Mouse (Mus musculus): ENCODE measurements around the gene Msgn1. TPM values are rescaled to one million over a fixed set of nuclear protein-coding genes. Genes with fewer than 3 reads are reported as not detected.

The Msgn1 gene
- polyA plus RNA-seq, 1 experiment from 2014 or later = not detected

DNA sequence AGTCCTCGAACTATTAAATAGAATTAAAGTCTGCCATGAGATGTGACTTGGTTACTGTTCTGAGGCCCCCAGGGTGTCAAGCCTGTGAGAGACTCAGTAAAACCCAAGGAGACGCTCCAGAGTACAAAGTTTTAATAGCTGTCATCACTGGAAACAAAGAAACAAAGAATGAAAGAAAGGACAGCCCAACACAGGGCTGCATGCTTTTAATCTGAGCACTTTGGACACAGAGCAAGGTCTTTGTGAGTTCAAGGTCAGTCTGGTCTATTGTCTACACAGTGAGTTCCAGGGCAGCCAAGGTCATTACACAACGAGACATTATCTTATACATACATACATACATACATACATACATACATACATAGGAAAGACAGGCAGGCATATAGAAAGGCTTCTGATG is 7.7 kb upstream of the Msgn1 start:
- no peak overlapping the region for H3K4me2 ChIP-seq
- no peaks in the 10 kb centered on the region for H3K9me3 ChIP-seq
- WGBS = 80% methylated on average over 3 of the region's 3 CpGs
- no peaks in the 10 kb centered on the region for H3K4me1 ChIP-seq
- no peaks in the 10 kb centered on the region for H3K27me3 ChIP-seq (replicated peaks)
- no peak for ATAC-seq (ENCODE audit: insufficient read depth, low FRiP score, low read depth)
- no peaks in the 10 kb centered on the region for H3K36me3 ChIP-seq
- H3K9ac ChIP-seq = no peak overlapping the region
- no peak overlapping the region for H3K4me3 ChIP-seq (replicated peaks)
- no peak overlapping the region for H3K27ac ChIP-seq

DNA sequence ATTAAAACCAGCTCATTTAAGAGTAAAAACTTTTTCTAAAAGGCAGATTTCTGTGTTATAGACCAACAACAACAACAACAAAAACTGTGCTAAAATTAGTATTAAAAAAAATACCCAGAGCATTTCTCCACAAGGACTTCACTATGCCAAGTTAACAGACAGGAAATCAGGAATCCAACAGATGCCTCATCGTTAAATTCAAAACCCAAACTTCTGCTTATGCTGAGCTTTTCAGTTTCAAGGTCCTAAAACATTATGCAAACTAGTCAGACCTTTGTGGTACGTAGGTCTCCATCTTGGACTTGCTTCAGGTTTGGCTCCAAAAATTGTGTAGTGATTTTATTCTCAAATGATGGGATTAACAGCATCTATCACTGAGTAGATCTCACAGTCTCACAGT is 6.8 kb upstream of the Msgn1 start:
- H3K9ac ChIP-seq = no peak overlapping the region
- no peaks in the 10 kb centered on the region for H3K9me3 ChIP-seq
- ATAC-seq (ENCODE audit: insufficient read depth, low FRiP score, low read depth) = no peak
- H3K36me3 ChIP-seq = no peaks in the 10 kb centered on the region
- no peak overlapping the region for H3K27ac ChIP-seq
- no peak overlapping the region for H3K4me2 ChIP-seq
- no peaks in the 10 kb centered on the region for H3K27me3 ChIP-seq (replicated peaks)
- no peak overlapping the region for H3K4me3 ChIP-seq (replicated peaks)
- no peaks in the 10 kb centered on the region for H3K4me1 ChIP-seq
- WGBS = 84% methylated on average over 2 of the region's 2 CpGs

DNA sequence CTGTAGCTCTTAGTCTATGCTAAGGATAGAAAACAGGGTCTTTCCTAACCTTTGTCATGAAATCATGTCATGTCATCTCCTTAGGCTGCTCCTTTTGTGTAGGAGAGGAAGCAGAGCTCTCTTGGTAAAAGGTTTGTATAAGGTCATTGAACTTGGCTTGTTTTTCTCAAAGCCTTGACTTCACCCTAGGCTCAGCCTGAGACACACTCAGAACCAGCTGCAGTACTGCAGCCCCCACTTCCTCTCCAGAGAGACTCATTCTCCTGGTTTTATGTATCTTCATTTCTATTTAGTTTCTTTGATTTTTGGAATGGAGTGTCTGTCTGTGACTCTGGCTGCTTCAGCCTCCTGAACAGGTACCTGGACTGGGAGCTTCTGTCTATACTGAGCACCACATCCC is 6.0 kb upstream of the Msgn1 start:
- H3K4me3 ChIP-seq (replicated peaks) = no peak overlapping the region
- H3K4me1 ChIP-seq = no peaks in the 10 kb centered on the region
- no peaks in the 10 kb centered on the region for H3K27me3 ChIP-seq (replicated peaks)
- no peaks in the 10 kb centered on the region for H3K9me3 ChIP-seq
- H3K27ac ChIP-seq = no peak overlapping the region
- no peak overlapping the region for H3K4me2 ChIP-seq
- no peak for ATAC-seq (ENCODE audit: insufficient read depth, low FRiP score, low read depth)
- no peak overlapping the region for H3K9ac ChIP-seq
- no peaks in the 10 kb centered on the region for H3K36me3 ChIP-seq

DNA sequence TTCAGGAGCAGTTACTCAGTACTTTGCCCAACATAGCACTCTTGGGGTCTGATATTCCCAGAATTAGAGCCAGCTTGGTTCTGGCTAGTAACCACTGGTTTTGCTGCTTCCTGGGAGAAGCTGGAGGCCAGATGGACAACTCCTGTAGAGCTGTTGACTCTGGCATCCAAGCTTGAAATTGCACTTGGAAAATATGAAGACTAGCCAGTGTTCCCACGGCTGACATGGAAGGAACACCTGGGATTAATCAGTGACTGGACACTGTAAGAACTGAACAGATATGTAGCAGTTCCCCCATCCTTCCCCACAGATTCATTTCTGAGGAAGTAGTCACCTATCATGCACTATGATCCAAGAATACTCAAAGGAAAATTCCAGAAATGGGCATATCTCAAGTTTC is 4.1 kb upstream of the Msgn1 start:
- Histone ChIP-seq H3K27me3 (replicated peaks) (no peaks in the 10 kb centered on the region), H3K9ac (no peak overlapping the region), H3K4me3 (replicated peaks) (no peak overlapping the region), H3K4me1 (no peaks in the 10 kb centered on the region), H3K36me3 (no peaks in the 10 kb centered on the region), H3K9me3 (no peaks in the 10 kb centered on the region), H3K27ac (no peak overlapping the region), H3K4me2 (no peak overlapping the region)
- WGBS = 51% methylated on average over 1 of the region's 1 CpGs
- ATAC-seq (ENCODE audit: insufficient read depth, low FRiP score, low read depth) = no peak

DNA sequence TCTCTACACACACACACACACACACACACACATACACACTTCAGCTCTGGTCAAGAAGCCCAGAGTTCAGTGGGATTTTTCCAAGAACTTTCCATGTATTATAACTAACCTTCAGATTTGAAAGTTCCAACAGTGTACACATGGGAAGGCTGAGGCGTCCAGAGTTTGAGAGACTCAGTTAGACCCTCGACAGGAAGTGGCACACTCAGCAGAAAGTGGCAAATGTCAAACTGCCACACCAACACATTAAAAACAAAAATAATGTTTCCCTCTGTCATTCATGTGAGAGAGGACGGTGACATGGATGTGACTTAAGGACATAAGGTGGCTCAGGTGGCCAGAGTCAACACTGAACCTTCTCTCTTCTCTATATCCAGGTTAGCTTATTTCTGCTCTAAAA is 1.6 kb upstream of the Msgn1 start:
- Histone ChIP-seq H3K9me3 (no peaks in the 10 kb centered on the region), H3K4me2 (no peak overlapping the region), H3K27ac (no peak overlapping the region), H3K4me3 (replicated peaks) (no peak overlapping the region), H3K9ac (no peak overlapping the region), H3K36me3 (no peaks in the 10 kb centered on the region), H3K27me3 (replicated peaks) (no peaks in the 10 kb centered on the region), H3K4me1 (no peaks in the 10 kb centered on the region)
- WGBS = 55% methylated on average over 3 of the region's 3 CpGs
- no peak for ATAC-seq (ENCODE audit: insufficient read depth, low FRiP score, low read depth)

DNA sequence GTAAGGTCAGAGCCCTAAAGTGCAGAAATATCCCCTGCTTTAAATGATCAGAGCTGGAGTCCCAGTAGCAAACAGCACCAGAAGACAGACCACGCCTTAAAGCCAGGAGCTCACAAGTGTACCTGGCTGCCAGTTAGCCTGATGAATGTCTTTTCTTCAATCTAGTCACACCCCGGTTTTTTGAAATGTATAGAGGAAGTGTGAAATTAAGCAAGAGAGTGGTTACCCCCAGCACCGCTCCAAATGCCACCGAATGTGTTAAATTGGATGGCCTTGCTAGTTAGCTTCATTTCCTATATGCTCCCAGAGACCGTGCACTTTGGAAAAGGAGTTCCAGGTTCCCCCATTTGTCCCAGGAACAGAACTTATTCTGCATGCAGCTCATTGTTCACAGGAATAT is 864 bp upstream of the Msgn1 start:
- Histone ChIP-seq H3K4me1 (no peaks in the 10 kb centered on the region), H3K27me3 (replicated peaks) (no peaks in the 10 kb centered on the region), H3K9ac (no peak overlapping the region), H3K4me2 (no peak overlapping the region), H3K27ac (no peak overlapping the region), H3K9me3 (no peaks in the 10 kb centered on the region), H3K36me3 (no peaks in the 10 kb centered on the region), H3K4me3 (replicated peaks) (no peak overlapping the region)
- WGBS = 56% methylated on average over 5 of the region's 5 CpGs
- ATAC-seq (ENCODE audit: insufficient read depth, low FRiP score, low read depth) = no peak

DNA sequence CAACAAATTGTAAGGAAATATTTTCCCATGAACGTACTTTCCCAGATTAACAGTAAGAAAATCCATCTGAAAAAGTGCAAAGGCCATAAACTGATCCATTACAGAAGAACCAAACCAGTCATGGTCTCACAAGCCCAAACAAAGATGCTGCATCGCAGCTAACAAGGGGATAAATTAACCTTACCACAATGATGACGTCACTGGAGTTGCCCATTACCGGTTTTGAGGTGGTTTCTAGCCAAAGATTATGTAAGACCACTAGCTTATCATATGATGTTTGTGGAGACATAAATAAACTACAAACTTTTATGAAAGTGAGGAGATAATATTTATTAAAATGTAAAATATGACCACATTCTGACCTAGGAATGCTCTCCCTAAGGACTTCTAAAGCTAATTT is 2.5 kb downstream of the Msgn1 start:
- Histone ChIP-seq H3K27ac (no peak overlapping the region), H3K4me2 (no peak overlapping the region), H3K9me3 (no peaks in the 10 kb centered on the region), H3K27me3 (replicated peaks) (no peaks in the 10 kb centered on the region), H3K36me3 (no peaks in the 10 kb centered on the region), H3K4me3 (replicated peaks) (no peak overlapping the region), H3K4me1 (0 out of 2 replicates have a peak, but pooled peaks cover 5% of the 10 kb centered on the region), H3K9ac (no peak overlapping the region)
- 76% methylated on average over 4 of the region's 4 CpGs for WGBS
- no peak for ATAC-seq (ENCODE audit: insufficient read depth, low FRiP score, low read depth)

DNA sequence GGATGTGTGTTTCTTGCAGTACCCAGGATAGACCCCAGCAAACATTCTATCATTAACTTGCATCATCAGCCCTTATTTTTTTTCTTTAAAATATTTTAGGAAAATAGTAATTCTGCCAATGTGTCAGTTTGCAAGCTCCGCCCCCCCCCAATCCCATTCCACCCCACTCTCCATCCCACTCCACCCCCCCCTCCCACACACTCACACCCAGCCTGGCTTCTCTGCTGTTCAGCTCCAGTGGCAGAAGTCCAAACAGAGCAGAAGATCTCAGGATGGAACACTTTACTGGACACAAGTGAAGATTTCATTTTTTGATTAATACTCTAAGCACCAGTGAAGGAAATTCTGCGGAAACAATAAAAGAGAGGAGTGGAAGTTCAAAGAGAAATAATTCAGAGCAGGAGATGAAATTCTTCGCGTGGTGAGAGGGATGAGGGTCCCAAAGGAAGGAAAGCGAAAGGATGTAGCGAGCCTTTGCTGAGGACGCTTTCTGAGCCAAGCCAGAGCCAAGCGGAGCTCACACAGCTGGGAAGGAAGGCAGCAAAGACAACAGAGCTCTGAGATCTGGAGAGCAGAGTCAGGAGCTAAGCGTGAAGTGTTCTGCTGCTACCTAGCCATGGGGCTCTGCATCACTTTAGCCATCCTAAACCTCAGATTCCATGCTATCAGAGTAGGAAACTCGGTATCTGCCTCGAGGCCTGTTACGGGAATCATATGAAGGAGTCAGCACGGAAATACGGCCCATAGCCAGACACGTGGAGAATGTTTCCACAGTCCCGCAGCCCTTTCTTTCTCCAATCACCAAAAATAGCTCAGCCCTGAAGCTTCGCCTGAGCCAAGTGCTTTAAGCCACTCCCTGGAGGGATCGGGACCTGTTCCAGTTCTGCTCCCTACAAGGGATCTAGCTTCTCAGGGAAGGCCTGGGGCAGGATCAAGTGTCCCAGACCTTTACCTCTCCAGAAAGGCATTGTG is 4.8 kb downstream of the Msgn1 start:
- WGBS = 41% methylated on average over 18 of the region's 18 CpGs
- peak; percentile 69 for ATAC-seq (ENCODE audit: insufficient read depth, low FRiP score, low read depth)
- no peak overlapping the region for H3K9ac ChIP-seq

DNA sequence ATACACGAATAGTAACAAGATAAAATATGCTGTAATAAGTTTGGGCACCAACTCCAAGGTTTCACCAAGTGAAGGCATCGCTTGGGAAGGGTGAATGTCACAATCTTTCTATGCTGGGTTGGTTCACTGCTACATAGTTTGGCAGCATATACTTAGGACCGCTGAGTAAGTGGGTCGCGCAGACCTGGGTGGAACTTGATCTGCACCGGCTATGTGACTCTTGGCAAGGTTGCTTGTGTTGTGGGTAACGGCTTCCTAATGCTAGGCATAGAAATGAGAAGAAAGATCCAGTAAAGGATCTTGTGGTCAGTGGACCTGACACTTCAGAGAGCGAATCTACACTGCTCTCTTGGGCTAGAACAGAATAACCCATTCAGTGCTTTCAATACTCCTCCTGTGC is 6.3 kb downstream of the Msgn1 start:
- H3K36me3 ChIP-seq = no peaks in the 10 kb centered on the region
- 0 out of 2 replicates have a peak, but pooled peaks cover 5% of the 10 kb centered on the region for H3K4me1 ChIP-seq
- 90% methylated on average over 8 of the region's 8 CpGs for WGBS
- H3K9ac ChIP-seq = no peak overlapping the region
- ATAC-seq (ENCODE audit: insufficient read depth, low FRiP score, low read depth) = no peak
- H3K4me2 ChIP-seq = no peak overlapping the region
- no peak overlapping the region for H3K4me3 ChIP-seq (replicated peaks)
- H3K9me3 ChIP-seq = no peaks in the 10 kb centered on the region
- H3K27me3 ChIP-seq (replicated peaks) = no peaks in the 10 kb centered on the region
- no peak overlapping the region for H3K27ac ChIP-seq

More for the DNA sequence above, 4.8 kb downstream of the Msgn1 start:
- peak overlapping the region; percentile 91 for H3K27ac ChIP-seq
- H3K36me3 ChIP-seq = no peaks in the 10 kb centered on the region
- H3K4me3 ChIP-seq (replicated peaks) = peak overlapping the region; percentile 11; the same call in 1 of the 2 replicates
- H3K4me2 ChIP-seq = peak overlapping the region; percentile 8; the same call in 1 of the 2 replicates
- H3K27me3 ChIP-seq (replicated peaks) = no peaks in the 10 kb centered on the region
- no peaks in the 10 kb centered on the region for H3K9me3 ChIP-seq
- H3K4me1 ChIP-seq = 0 out of 2 replicates have a peak, but pooled peaks cover 5% of the 10 kb centered on the region

DNA sequence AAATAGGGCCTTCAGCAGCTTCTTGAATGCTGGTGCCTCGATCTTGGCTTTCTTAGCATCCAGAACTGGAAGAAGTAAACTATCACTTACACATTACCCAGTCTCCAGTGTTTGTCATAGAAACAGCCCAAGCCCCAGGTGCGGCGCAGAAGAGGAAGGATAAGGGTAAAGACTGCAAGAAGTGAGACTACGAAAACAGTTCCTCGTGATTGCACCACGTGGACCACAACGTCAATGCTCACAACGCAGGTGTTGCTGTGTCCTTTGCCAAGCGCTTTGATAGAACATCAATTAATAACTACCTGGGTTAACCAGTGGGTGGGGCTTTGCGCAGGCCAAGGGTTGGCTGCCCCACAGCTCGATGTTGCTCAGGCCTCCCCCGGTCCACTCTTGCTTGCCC is 8.1 kb downstream of the Msgn1 start:
- Histone ChIP-seq H3K9ac (no peak overlapping the region), H3K4me1 (peaks cover 5% of the 10 kb centered on the region; the same call in 1 of the 2 replicates), H3K36me3 (no peaks in the 10 kb centered on the region), H3K27me3 (replicated peaks) (no peaks in the 10 kb centered on the region), H3K27ac (no peak overlapping the region), H3K4me3 (replicated peaks) (no peak overlapping the region), H3K4me2 (no peak overlapping the region), H3K9me3 (no peaks in the 10 kb centered on the region)
- ATAC-seq (ENCODE audit: insufficient read depth, low FRiP score, low read depth) = no peak
- WGBS = 89% methylated on average over 12 of the region's 12 CpGs

DNA sequence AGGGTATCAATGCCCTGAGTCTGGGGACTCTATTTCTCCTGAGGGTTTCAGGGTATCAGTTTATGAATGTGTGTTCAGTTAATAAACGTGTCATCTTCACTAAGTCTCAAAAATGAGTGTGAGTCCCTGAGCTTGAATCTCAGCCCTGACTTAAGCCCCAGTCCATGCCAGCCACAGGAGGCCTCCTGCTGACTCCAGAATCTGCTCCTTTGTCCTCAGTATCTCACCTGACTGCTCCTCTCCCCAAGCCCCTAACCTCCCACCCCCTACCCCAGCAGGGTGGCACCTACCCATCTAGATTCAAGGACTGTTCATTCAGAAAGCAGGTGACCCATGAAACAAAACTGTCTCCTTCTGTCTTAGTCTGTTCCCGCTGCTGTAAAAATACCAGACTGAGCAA is 10.2 kb downstream of the Msgn1 start:
- Histone ChIP-seq H3K36me3 (no peaks in the 10 kb centered on the region), H3K9ac (no peak overlapping the region), H3K27me3 (replicated peaks) (no peaks in the 10 kb centered on the region), H3K4me3 (replicated peaks) (no peak overlapping the region), H3K4me2 (no peak overlapping the region), H3K27ac (no peak overlapping the region), H3K4me1 (peaks cover 3% of the 10 kb centered on the region; the same call in 1 of the 2 replicates), H3K9me3 (no peaks in the 10 kb centered on the region)
- 53% methylated on average over 2 of the region's 2 CpGs for WGBS
- ATAC-seq (ENCODE audit: insufficient read depth, low FRiP score, low read depth) = no peak

DNA sequence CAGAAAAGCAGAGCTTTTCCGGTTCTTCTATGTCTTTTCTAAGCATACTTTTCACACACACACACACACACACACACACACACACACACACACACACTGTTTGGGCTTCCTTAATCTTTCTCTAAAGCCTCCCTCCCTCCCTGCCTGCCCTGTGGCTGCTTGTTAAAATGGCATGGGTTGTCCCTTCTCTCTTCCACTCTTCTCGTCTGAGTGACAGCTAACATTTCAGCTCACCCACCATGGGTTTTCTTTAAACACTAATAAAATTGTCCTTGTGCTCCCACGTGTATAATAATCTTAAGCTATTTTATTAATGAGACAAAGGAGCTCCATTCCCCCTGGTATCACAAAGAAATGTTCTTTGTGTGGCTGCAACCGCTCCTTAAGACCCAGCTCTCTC is 10.7 kb downstream of the Msgn1 start:
- Histone ChIP-seq H3K9ac (no peak overlapping the region), H3K27me3 (replicated peaks) (no peaks in the 10 kb centered on the region), H3K4me2 (no peak overlapping the region), H3K4me1 (no peaks in the 10 kb centered on the region; the same call in 1 of the 2 replicates), H3K9me3 (no peaks in the 10 kb centered on the region), H3K36me3 (no peaks in the 10 kb centered on the region), H3K27ac (no peak overlapping the region), H3K4me3 (replicated peaks) (no peak overlapping the region)
- no peak for ATAC-seq (ENCODE audit: insufficient read depth, low FRiP score, low read depth)
- WGBS = 54% methylated on average over 4 of the region's 4 CpGs

Data from stomach, embryonic 15.5 days (tissue).